Mouse (Mus musculus) spleen, adult 2 months (tissue): Measurements from ENCODE around the gene Tns3. TPM values are rescaled to one million over a fixed set of nuclear protein-coding genes. Genes with fewer than 3 reads are reported as not detected.

Experiments
- DNase-seq, 2 experiments: peaks; one replicate each; pipeline versions ENCODE4 v3.0.0 to v3.0.0-alpha.2; 2012 to 2021; ENCODE audit warnings: low spot score in 2 of 2, low read depth in 1 of 2
- H3K27ac ChIP-seq: fragments of 200-500 bp; 2 replicates; pipeline ENCODE4 v1.5.1; 2012; ENCODE audit warnings: low read length, inconsistent platforms; ENCODE audit not compliant: insufficient read depth
- H3K27me3 ChIP-seq: fragments of 200-500 bp; 2 replicates; pipeline ENCODE4 v1.6.1; 2012; ENCODE audit warnings: mild to moderate bottlenecking, moderate library complexity, low read length, inconsistent platforms; ENCODE audit not compliant: control insufficient read depth, insufficient read depth
- H3K36me3 ChIP-seq: fragments of 200-500 bp; 2 replicates; pipeline ENCODE4 v1.6.1; 2012; ENCODE audit warnings: mild to moderate bottlenecking, low read length, inconsistent platforms; ENCODE audit not compliant: control insufficient read depth, insufficient read depth
- H3K4me1 ChIP-seq: fragments of 200-500 bp; 2 replicates; pipeline ENCODE4 v1.6.1; 2011; ENCODE audit warnings: inconsistent platforms; ENCODE audit not compliant: control insufficient read depth, insufficient read depth, insufficient read length
- H3K4me3 ChIP-seq: fragments of 200-500 bp; 2 replicates; pipeline ENCODE4 v1.5.1; 2011; ENCODE audit warnings: mild to moderate bottlenecking, inconsistent platforms; ENCODE audit not compliant: insufficient read depth, insufficient read length; ENCODE audit errors: extremely low read depth
- CTCF ChIP-seq: fragments of 200-500 bp; IDR thresholded peaks from 2 replicates; pipeline ENCODE4 v1.5.1; 2011; ENCODE audit warnings: mild to moderate bottlenecking, inconsistent platforms; ENCODE audit not compliant: insufficient read depth, insufficient read length, insufficient replicate concordance; ENCODE audit errors: extremely low read depth
- POLR2A ChIP-seq: fragments of 200-500 bp; IDR thresholded peaks from 2 replicates; pipeline ENCODE4 v1.6.1; 2011; ENCODE audit warnings: low read depth, low read length, inconsistent platforms
- WGBS: fragments of 180-500 bp; shearing (Covaris S2); methylation state at CpG from one replicate; pipeline ENCODE4 v1.1.7; 2018; 5-methylcytosine and 5-hydroxymethylcytosine counted together
- polyA plus RNA-seq: library from polyadenylated mRNA; depleted of rRNA; stranded (reverse); fragments of >200 nt; gene quantifications from 2 replicates; pipeline ENCODE4 v1.2.3, GENCODE M21; 2012

Tns3 gene
- polyA plus RNA-seq, 1 experiment, result 39.7 TPM

- TF ChIP-seq CTCF, result no peak
- TF ChIP-seq POLR2A, result no peak
- no peaks in the 10 kb centered on the region for H3K27me3 ChIP-seq
- no peak for DNase-seq
- H3K27ac ChIP-seq, result no peak overlapping the region
- WGBS, result 77% methylated on average over 10 of the region's 10 CpGs
- H3K4me3 ChIP-seq, result no peak overlapping the region
- H3K36me3 ChIP-seq, result no peaks in the 10 kb centered on the region
- H3K4me1 ChIP-seq, result peaks cover 12% of the 10 kb centered on the region; the same call in 1 of the 2 replicates
Observed at GRCm38 (mm10) chr11:8641634-8642277, 22.6 kb downstream of the Tns3 start.

DNA sequence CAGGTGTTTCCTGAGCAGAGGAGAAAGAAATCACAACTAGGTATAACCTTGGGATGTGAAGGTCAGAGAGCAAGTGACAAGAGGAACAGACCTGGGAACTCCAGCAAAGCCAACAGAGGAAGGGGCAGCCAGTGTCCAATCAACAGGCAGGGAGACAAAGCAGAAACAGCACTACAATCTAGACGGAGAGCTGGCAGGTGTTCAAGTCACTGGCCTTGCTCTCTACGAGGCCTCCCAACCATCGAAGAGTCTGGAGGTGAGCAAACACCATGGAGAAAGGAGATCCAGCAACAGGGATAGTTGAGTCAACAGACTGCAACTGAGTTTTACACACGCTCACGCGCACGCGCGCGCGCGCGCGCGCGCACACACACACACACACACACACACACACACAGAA is 24.6 kb downstream of the Tns3 start:
- 88% methylated on average over 16 of the region's 16 CpGs for WGBS
- peaks cover 12% of the 10 kb centered on the region; the same call in 1 of the 2 replicates for H3K4me1 ChIP-seq
- no peaks in the 10 kb centered on the region for H3K36me3 ChIP-seq
- TF ChIP-seq CTCF (no peak), POLR2A (no peak)
- H3K4me3 ChIP-seq, result no peak overlapping the region
- DNase-seq, result no peak
- no peaks in the 10 kb centered on the region for H3K27me3 ChIP-seq
- H3K27ac ChIP-seq, result no peak overlapping the region

DNA sequence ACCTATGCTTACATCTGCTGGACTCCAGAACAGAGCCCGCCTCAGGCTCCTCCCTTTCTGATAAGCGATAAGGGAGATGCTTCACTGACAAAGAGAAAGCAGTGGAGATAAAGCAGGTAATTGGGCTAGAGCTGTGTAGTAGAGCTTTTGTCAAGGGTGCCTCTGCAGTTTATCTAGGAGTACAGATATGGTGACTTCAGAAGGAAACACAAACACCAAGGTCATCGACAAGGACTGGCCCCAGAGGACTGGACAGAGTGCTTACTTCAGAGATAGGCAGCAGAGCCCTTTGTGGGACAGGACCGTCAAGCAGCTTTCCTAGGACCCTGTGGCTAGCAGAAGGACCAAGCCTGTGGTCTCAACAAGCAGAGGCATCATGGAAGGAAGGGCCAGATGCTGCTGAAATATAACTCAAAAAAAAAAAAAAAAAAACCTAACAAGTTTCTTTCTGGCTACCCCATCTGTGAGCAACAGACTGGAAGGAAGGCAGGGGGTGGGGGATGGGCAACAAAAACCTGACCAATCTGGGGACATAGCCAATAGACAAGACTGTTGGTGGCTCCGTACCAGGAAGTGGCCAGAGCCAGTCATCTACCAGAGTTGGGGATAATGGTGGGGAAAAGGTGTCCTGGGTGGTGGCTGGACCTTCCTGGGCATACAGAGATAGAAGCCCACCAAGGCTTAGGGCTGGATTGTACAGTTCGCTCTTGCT is 25.2 kb downstream of the Tns3 start:
- H3K4me1 ChIP-seq, result peaks cover 12% of the 10 kb centered on the region; the same call in 1 of the 2 replicates

GRCm38 (mm10) chr11:8637469-8638447 is 26.6 kb downstream of the Tns3 start:
- H3K36me3 ChIP-seq, result no peaks in the 10 kb centered on the region
- no peak overlapping the region for H3K4me3 ChIP-seq
- peaks cover 12% of the 10 kb centered on the region; the same call in 1 of the 2 replicates for H3K4me1 ChIP-seq
- no peak overlapping the region for H3K27ac ChIP-seq
- no peaks in the 10 kb centered on the region for H3K27me3 ChIP-seq
- TF ChIP-seq POLR2A, result no peak
- no peak for TF ChIP-seq CTCF
- WGBS, result 62% methylated on average over 10 of the region's 10 CpGs
- DNase-seq, result no peak

More for the DNA sequence above, 25.2 kb downstream of the Tns3 start:
- Histone ChIP-seq H3K36me3 (no peaks in the 10 kb centered on the region), H3K4me3 (no peak overlapping the region), H3K27me3 (no peaks in the 10 kb centered on the region), H3K27ac (no peak overlapping the region)
- no peak for TF ChIP-seq CTCF
- no peak for TF ChIP-seq POLR2A
- DNase-seq, result no peak
- 61% methylated on average over 6 of the region's 6 CpGs for WGBS

DNA sequence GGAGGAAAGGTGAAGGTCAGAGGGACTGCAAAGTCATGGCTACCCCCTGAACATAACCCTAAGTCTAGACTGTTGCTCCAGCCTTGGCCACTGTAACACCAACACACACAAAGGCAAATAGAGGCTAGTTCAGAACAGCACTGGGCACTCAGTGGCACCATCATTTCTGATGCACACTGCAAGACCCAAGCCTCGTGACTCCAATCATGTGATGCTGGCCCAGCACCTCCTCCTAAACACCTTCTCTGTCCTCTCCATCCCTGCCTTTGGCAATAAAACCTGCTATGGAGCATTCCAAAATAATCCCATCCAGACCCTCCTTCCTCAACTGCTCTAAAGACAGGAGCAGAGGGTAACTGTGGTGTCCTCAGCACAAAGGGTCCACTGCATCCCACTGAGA is 27.7 kb downstream of the Tns3 start:
- TF ChIP-seq CTCF (no peak), POLR2A (no peak)

DNA sequence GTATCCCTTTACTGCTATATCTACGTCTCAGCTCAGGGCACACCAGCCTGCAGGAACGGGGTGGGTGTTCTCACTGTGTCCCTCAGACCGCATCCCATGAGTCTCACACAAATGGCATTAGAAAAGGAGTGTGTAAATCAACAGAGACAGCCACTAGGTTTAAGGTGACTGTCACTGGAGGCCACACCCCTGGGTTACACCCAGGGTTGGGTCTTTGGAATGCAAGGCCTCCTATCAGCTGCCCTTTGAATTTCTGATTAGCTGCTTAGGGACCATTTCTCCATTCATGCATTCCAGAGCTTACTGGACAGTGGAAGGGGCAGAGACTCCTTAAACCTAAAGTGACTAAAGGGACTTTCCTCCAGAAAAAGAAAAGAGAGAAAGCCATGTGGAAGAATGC is 28.6 kb downstream of the Tns3 start:
- Histone ChIP-seq H3K27ac (no peak overlapping the region), H3K4me1 (peaks cover 12% of the 10 kb centered on the region; the same call in 1 of the 2 replicates), H3K36me3 (no peaks in the 10 kb centered on the region), H3K27me3 (no peaks in the 10 kb centered on the region), H3K4me3 (no peak overlapping the region)
- TF ChIP-seq CTCF (no peak), POLR2A (no peak)
- DNase-seq, result no peak
- WGBS, result 88% methylated on average over 3 of the region's 3 CpGs

More for the DNA sequence above, 27.7 kb downstream of the Tns3 start:
- H3K4me3 ChIP-seq, result no peak overlapping the region
- H3K4me1 ChIP-seq, result peaks cover 12% of the 10 kb centered on the region; the same call in 1 of the 2 replicates
- DNase-seq, result no peak
- 84% methylated on average over 1 of the region's 1 CpGs for WGBS
- no peak overlapping the region for H3K27ac ChIP-seq
- H3K27me3 ChIP-seq, result no peaks in the 10 kb centered on the region
- no peaks in the 10 kb centered on the region for H3K36me3 ChIP-seq
